Mouse (Mus musculus) heart, postnatal 25 days (tissue): ENCODE data around the gene B3galt4. TPM values are rescaled to one million over a fixed set of nuclear protein-coding genes. Genes with fewer than 3 reads are reported as not detected.
"Not testable (repeated sequence)": the region's sequence is repeated elsewhere in the genome, so short reads cannot be mapped to it uniquely, and the experiment has no call there.

Source experiments
- DNase-seq: peaks from one replicate; pipeline ENCODE4 v3.0.0; 2022; ENCODE audit warnings: low spot score
- intact Hi-C: fragments of 180-260 bp; cut with DNase I; formaldehyde crosslinking; loops from one replicate; pipeline ENCODE4 v1.15.1; 2025
- total RNA-seq, 2 experiments: library from RNA; stranded (reverse); gene quantifications; 2 replicates each; pipeline ENCODE4 v1.2.3; 2021

Gene B3galt4
- total RNA-seq: 1 to 10 TPM; 1.7 to 1.9 TPM

DNA sequence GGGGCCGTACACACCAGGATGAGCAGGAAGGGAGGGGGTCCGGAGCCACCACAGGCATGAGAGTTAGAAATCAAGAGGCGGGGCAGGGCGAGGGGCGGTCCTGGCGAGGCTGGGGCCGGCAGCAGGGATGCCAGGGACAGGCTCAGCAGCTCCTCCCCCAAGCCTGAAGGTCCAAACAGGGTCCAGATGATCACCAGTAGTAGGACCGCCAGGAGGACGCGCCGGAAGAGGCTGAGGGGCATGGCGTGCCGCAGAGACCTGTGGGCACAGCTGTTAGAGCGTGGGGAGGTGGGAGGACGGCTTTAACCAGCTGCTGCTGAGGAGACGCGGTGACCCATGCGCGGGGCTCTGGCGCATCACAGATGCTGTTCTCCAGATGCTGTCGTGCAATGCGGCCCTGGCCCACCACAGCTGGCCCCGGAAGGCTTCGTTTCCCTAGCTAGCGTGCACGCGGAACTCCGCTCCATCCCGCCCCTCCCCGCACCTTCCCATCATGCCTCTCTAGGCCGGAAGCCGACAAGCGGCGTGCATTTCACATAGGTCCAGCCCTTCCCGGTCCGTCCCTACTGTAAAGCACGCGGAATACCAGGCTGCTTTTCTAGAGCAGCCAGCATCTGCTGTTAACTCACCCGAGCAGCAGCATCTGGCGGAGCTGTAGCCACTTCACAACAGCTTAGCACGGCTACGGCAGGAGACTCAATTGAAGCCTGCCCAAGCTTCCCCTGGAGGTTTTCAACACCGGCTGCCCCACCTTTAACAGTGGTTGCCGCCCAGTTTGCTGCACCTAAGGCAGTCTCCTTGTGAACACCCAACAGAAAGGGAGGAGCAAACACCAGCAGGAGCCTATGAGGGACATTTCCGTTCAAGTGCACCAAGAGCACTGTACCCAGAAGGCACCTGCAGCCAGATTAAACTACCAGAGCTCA lies at the start of gene B3galt4:
B3galt4 (minus strand) TSS at position 468 of the 926 bp plus-strand sequence.
- intact Hi-C loops: no loop called here
- DNase-seq: peak; percentile 54

DNA sequence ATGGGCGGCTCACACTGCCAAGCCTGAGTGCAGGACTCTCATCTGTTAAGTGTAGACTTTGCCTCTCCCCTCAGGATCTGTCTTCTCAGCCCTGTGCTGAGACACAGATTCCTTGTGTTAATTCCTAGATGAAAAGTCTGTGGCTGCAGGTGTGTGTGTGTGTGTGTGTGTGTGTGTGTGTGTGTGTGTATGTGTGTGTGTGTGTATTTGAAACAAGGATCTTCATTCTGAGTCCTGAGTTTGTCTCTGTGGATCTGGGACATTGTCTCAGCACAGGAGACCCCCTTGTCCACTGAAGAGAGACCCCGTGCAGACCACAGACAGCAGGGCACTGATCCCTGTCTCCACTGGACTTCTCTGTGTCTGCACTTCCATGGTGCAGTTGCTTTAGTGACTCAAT lies 49.5 kb upstream of the B3galt4 start:
- DNase-seq, intact Hi-C loops: not testable (repeated sequence)

DNA sequence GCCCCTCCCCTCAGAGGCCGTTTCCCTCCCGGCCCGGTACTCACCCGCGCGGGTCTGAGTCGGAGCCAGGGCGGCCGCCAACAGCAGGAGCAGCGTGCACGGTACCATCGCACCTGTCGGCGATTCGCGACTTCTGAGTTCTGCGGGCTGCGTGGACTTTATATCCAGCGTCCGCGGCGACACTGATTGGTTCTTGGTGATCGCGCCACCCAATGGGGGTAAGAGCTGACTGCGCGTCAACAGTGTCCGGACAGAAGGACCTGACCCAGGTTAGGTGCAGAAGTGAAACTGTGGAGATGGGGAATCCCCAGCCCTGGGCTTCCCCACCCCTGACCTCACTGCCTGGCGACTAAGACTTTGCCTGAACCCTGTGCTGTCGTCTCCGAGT lies 48.9 kb upstream of the B3galt4 start, which contains the start of gene H2-K1:
H2-K1 (minus strand) TSS at position 198 of the 388 bp plus-strand sequence.
- DNase-seq: peak; percentile 89
- intact Hi-C loops: no loop called here

DNA sequence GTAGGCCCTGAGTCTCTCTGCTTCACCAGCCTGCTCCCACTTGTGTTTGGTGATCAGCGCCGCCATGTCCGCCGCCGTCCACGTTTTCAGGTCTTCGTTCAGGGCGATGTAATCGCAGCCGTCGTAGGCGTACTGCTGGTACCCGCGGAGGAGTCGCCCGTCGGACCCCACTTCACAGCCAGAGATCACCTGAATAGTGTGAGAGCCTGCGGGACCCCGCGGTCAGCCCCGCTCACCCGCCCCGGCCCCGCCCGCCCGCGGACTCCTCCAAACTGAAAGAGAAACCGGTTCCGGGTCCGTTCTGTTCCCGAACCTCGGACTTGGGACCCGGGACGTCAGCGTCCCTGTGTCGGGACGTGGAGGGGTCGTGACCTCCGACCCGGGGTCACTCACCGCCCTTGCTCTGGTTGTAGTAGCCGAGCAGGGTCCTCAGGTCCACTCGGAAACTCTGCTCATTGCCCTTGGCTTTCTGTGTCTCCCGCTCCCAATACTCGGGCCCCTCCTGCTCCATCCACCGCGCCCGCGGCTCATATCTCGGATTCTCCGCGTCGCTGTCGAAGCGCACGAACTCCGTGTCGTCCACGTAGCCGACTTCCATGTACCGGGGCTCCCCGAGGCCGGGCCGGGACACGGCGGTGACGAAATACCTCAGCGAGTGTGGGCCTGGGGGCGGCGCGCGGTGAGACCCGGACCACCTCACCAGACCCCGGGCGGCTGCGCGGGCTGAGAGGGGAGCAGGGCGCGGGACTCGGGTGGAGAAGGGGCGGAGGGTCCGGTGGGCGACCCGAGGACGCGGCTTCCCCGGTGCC lies 48.3 kb upstream of the B3galt4 start:
- DNase-seq: no peak
- intact Hi-C loops: no loop called here

DNA sequence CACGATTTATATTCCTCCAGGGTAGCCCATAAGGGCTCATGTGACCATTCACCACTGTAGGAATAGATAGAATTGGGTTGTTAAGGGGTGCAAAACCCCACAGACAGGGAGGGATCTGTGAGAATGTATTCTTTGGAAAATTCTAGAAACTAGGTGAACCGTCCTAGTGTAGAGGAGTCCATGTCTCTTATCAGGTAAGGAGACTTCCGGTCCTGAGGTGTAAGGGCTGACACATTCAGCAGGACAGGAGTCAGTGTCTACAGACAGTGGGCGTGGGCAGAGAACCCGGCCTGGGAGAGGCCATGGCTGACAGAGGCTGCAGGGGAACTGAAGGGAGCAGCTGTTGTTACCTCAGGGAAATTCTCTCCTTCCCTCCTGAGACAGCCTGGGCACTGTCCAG lies 47.4 kb upstream of the B3galt4 start:
- intact Hi-C loops, DNase-seq: not testable (repeated sequence)

DNA sequence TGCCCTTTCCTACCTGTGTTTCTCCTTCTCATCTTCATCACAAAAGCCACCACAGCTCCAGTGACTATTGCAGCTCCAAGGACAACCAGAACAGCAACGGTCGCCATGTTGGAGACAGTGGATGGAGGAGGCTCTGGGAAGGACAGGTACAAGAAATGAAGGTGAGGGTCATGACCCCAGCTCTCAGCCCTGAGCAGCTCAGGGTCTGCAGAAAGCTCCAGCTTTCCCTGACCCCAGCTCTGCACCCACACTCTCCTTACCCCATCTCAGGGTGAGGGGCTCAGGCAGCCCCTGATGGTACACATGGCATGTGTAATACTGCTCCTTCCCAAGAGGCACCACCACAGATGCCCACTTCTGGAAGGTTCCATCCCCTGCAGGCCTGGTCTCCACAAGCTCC lies 45.7 kb upstream of the B3galt4 start:
- DNase-seq, intact Hi-C loops: not testable (repeated sequence)

DNA sequence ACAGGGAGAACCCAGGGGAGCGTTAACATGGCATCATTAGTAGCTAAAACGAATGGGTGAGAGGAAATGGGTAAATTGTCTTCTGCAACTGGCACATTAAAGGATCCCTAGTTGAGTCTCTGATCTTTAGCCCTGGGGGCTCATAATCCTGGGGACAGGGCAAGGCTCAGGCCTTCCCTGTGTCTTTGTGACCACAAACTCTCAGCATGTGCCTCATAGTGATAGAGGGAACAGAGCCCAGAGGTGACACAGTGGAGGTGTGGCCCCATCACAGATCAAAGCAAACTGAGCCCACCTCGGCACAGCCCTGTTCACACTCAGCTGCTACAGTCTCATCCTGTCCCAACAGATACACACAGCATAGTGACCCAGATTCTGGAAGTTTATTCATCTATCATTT lies 44.4 kb upstream of the B3galt4 start:
- intact Hi-C loops: no loop called here

DNA sequence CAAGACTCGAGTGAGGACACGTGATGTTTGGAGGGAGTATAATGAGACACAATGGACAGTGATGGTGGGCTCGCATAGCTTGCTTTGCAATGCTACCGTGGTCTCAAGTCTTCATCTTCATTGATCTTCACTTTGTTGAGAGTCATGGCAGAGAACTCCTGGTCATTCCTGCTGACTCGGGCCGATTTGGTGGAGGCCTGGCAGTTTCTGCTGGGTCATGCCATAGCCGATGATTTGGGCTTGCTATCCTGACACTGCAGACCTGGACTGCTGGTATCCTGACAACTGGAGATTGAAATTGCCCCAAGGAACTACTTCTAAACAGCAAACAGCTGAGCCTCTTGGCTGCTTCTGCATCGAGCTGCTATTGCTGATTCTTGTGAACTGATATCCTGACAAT lies 43.7 kb upstream of the B3galt4 start:
- intact Hi-C loops: no loop called here
- no peak for DNase-seq

More for the DNA sequence above, 44.4 kb upstream of the B3galt4 start:
- DNase-seq: no peak

DNA sequence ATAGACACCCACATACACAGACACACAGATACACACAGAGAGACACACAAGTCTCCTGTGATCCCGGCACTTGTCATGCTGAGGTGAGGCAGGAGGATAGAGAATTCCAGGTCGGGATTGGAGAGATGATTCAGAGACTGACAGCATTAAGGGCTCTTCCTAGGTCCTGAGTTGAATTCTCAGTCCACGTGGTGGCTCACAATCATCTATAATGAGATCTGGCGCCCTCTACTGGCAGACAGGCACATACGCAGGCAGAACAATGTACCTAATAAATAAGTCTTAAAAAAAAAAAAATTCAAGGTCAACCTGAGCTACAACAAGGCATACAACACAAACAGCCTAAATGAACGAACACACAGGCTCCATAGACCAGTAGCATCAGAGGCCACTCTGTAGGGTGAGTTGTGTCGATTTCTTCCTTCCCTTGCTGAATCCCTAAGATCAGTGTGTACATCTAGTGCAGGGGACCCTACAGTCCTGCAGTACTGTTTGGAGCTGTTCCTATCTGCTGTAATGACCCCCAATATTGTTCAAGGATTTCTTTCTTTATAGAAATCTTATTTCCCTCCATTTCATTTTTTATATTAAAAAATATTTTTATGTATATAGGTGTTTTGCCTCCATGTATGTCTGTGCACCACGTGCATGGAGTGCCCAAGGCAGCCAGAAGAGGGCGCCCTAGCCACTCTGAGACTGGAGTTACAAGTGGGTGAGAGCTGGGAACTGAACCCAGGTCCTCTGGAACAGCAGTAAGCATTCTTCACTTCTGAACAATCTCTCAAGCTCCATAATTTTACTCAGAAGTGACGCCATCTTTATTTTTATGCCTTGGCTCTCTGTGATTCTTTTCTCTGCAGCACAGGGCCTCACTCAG lies 40.7 kb upstream of the B3galt4 start:
- no peak for DNase-seq
- intact Hi-C loops: no loop called here

DNA sequence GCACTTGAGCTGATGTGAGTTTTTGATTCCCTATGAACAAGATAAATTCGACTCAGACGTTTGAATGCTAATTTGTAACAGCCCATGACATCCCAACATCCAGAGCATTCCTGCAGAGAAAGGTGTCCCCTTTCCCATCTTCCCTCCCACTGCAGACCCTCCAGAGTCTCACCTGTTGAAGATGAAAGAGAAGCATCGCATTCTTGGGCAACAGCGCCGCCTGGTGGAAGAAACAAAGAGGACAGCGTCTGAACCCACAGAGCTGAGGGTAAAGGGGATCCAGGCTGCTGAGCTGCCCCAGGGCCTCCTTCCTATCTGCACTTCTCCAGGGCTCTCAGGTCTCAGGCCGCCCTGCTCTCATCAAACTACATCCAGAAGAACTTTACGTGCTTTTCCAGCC lies 30.8 kb upstream of the B3galt4 start:
- intact Hi-C loops: loop anchor here (2.0 kb wide), 1 partner anchor 13 kb away; no protein-coding TSS in a partner anchor
- not testable (repeated sequence) for DNase-seq

DNA sequence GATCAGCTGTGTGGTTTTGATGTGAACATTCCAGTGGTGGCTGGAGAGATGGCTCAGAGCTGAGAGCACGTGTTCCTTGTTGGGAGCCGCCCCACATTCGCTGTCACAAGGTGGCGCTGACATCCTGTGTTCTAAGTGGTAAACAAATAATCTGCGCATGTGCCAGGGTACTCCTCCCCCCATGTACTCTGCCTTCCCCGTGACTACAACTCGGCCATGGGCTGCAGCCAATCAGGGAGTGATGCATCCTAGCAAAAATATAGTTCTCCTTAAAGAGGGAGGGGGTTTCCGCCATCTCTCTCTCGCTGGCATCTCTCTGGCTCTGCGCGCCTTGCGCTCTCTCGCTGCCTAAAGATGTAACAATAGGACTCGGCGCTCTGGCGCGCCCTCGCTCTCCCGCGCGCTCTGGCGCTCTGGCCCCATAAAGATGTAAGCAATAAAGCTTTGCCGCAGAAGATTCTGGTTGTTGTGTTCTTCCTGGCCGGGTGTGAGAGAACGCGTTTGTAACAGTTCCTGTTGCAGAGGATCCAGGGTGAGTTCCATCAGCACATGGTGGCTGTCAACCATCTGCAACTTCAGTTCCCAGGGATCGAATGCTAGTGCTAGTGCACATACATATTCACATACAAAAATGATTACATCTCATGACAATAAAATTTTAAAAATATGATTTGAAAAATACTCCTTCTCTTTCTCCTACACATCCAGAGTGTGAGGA lies 30.1 kb upstream of the B3galt4 start:
- intact Hi-C loops: not testable (repeated sequence)
- DNase-seq: peak; percentile 83

DNA sequence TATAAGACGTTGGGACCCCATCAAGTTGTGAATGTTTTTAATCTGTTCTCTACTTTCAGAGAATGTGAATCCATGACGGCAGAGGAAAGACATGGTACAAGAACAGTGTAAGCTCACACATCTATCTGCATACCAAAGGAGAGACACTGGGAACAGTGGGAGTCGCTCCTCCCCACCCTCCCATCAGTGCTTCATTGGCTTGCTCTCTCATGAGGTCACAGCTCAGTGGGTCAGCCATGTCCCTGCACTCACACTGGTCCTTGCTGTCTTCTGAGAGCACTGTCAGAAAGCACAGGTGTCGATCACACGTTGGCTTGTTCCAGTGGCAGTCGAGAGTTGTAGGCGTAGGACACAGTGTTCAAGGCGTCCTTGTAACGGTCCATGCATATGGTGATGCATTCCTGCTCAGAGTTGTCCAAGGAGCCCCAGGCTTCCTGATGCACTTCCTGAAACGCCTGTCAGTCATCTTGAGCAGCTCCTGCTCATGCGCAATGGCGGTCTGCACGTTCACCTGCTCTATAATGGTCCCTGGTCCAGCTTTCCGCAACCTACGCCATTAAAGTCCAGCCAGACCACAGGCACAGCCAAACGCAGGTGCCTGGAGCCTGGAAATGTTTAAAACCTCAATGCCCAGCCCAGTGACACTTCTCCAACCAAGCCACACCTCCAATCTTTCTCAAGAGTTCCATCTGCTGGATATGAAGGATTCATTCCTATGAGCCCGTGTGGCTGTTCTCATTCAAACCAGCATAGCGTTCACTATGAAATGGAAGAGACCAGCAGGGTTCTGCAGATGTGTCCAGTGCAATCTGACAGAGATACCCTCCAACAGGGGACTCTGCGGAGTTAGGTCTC lies 29.1 kb upstream of the B3galt4 start:
- no peak for DNase-seq
- intact Hi-C loops: no loop called here

DNA sequence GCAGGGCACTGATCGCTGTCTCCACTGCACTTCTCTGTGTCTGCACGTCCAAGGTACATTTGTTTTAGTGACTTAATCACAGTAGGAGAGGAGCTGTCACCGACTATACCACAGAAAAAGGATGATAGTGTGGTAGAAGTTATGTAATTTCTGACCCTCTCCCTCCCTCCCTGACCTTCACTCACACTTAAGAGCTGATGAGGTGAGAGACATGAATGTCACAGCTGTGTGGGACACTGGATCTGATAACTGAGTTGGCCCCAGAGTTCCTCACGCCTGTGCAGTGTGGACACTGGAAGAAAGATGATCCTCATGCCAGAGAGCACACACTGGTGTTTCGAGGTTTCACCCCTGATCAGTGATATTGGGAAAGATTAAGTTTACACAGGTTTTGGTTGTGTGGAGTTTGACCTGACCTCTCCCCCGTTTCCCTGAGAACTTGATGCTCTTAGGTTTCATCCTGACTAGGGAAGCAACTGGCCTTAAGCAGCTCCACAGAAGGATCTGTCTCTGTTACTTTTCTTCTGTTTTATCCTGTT lies 28.3 kb upstream of the B3galt4 start:
- intact Hi-C loops: no loop called here
- no peak for DNase-seq

DNA sequence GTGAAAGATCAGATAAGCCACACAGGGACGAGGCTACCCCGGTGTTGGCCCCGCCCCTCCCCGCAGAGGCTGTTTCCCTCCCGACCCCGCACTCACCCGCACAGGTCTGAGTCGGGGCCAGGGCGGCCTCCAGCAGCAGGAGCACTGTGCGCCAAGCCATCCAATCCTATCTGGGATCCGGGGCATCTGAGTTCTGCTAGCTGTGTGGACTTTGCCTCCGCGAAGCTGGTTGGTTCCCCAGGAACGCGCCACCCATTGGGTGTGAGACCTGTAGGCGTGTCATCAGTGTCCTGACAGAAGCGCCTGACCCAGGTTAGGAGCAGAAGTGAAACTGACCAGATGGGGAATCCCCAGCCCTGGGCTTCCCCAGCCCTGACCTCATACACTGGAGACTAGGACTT lies 27.3 kb upstream of the B3galt4 start:
- DNase-seq: peak; percentile 78
- intact Hi-C loops: no loop called here

DNA sequence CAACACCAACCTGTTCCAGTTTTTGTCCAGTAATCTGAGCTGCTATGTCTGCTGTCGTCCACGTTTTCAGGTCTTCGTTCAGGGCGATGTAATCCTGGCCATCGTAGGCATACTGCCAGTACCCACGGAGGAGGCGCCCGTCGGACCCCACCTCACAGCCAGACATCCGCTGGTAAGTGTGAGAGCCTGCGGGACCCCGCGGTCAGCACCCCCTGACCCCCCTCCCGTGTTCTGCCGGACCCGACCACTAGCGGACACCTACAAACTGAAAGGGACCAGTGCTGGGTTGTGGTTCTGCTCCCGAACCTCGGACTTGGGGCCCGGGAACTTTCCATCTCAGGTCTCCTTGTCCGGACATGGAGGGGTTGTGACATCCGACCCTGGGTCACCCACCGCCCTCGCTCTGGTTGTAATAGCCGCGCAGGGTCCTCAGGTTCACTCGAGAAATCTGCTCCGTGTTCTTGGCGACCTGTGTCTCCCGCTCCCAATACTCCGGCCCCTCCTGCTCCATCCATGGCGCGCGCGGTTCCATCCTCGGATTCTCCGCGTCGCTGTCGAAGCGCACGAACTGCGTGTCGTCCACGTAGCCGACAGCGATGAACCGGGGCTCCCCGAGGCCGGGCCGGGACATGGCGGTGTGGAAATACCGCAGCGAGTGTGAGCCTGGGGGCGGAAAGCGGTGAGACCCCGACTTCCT lies 26.7 kb upstream of the B3galt4 start:
- DNase-seq: no peak
- intact Hi-C loops: no loop called here

DNA sequence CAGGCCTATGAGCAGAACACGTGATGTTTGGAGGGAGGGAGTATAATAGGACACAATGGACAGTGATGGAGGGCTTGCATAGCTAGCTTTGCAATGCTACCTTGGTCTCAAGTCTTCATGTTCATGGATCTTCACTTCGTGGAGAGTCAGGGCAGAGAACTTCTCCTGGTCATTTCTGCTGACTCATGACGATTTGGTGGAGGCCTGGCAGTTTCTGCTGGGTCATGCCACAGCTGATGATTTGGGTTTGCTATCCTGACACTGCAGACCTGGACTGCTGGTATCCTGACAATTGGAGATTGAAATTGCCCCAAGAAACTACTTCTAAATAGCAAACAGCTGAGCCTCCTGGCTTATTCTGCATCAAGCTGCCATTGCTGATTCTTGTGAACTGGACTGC lies 22.3 kb upstream of the B3galt4 start:
- no peak for DNase-seq
- intact Hi-C loops: no loop called here

DNA sequence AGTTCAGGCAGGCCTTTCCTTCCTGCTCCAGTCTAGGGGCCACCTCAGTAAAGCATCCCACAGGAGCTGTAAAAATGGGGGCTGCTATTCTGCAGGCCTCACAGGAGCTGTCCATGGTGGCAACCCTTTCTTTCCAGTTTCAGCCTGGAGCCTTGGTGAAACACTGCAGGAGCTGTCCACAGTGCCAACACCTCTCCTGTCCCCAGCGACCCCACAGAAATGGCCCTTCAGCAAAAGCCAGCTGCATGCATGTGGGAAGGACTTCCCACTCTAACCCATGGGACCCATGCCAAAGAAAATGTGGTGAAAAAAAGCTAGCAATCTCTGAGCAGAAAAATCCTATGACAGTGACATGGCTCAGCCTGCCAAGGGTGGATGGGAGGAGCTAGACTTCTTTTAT lies 21.4 kb upstream of the B3galt4 start:
- DNase-seq: no peak
- intact Hi-C loops: no loop called here
